9 mouse cellular contexts compared by ENCODE assay signal in genomic region chr3:104770035-104770434, GRCm38 (mm10). TPM values are rescaled to one million over a fixed set of nuclear protein-coding genes. Genes with fewer than 3 reads are reported as not detected.
DNase-seq lines count a peak whose midpoint lies in the region; ATAC-seq lines count a peak whose summit lies in the region.
"Had no signal": no experiment of that assay in that cellular context is flagged by ENCODE, and none has a peak within 500 bp of the region (broad histone marks: within the 10 kb centered on the region; RNA-seq: fewer than 3 reads in every experiment).

No protein-coding gene starts in this region.

- H3K9ac ChIP-seq in limb, embryonic 11.5 days (ENCODE audit: low read length), result no peak overlapping the region
- no peak overlapping the region for H3K9ac ChIP-seq in midbrain, embryonic 15.5 days

- intact Hi-C loops in gastrocnemius, postnatal 14 days (cut with DNase I; ENCODE audit: low total_unique reads), result loop anchor here (10.0 kb wide), 1 partner anchor 295 kb away; the partner anchor contains the start of gene 4930564D02Rik

- peaks cover 20% of the 10 kb centered on the region for H3K4me1 ChIP-seq in limb, embryonic 11.5 days (ENCODE audit: control insufficient read depth, insufficient read depth, low read length)
- no peaks in the 10 kb centered on the region for H3K4me1 ChIP-seq in midbrain, embryonic 15.5 days

- DNase-seq in gastrocnemius, postnatal 14 days, result peak; percentile 46
- DNase-seq in gastrocnemius, postnatal 25 days, result no peak
- peak; percentile 29 for DNase-seq in ovary, postnatal 36 days (ENCODE audit: low spot score)
- no peak for DNase-seq in ovary, postnatal 14 days (ENCODE audit: low spot score)
- DNase-seq in adrenal gland, postnatal 10 days, result peak; percentile 73
- DNase-seq in limb, embryonic 11.5 days (ENCODE audit: low spot score), result peak; percentile 65
- no peak for DNase-seq in Muller cell, postnatal 12 days (ENCODE audit: inconsistent ontology term)

- no peak overlapping the region for H3K4me2 ChIP-seq in limb, embryonic 11.5 days (ENCODE audit: low read depth, severe bottlenecking)
- H3K4me2 ChIP-seq in midbrain, embryonic 15.5 days, result no peak overlapping the region

- H3K36me3 ChIP-seq in limb, embryonic 11.5 days (ENCODE audit: control insufficient read depth, insufficient read depth, low read length), result no peaks in the 10 kb centered on the region
- H3K36me3 ChIP-seq in midbrain, embryonic 15.5 days (replicated peaks), result no peaks in the 10 kb centered on the region

- H3K9me3 ChIP-seq in limb, embryonic 11.5 days (ENCODE audit: control insufficient read depth, low read length), result no peaks in the 10 kb centered on the region
- no peaks in the 10 kb centered on the region for H3K9me3 ChIP-seq in midbrain, embryonic 15.5 days

- peak overlapping the region; percentile 66; the same call in 1 of the 2 replicates for H3K27ac ChIP-seq in limb, embryonic 11.5 days (replicated peaks; ENCODE audit: low read depth, low read length)
- H3K27ac ChIP-seq in midbrain, embryonic 15.5 days, result no peak overlapping the region

- ATAC-seq in limb, embryonic 11.5 days (ENCODE audit: insufficient number of reproducible peaks, low FRiP score, low TSS enrichment, low read depth), result no peak
- ATAC-seq in midbrain, embryonic 15.5 days (replicated peaks), result no peak

- no peaks in the 10 kb centered on the region for H3K27me3 ChIP-seq in limb, embryonic 11.5 days (ENCODE audit: control insufficient read depth, insufficient read depth, low read length)
- no peaks in the 10 kb centered on the region for H3K27me3 ChIP-seq in midbrain, embryonic 15.5 days (replicated peaks)

- no peak overlapping the region for H3K4me3 ChIP-seq in limb, embryonic 11.5 days (ENCODE audit: low read depth, low read length)
- H3K4me3 ChIP-seq in midbrain, embryonic 15.5 days, result no peak overlapping the region

- WGBS in limb, embryonic 11.5 days, result 61% methylated on average over 10 of the region's 10 CpGs
- WGBS in midbrain, embryonic 15.5 days, result 56% methylated on average over 10 of the region's 10 CpGs

RNA-seq across cellular contexts. Expression of gene Ppm1j, which starts 10.8 kb away (rescaled TPM):
- 10 to 100 TPM; 34.7 to 37.9 TPM for total RNA-seq in gastrocnemius, postnatal 14 days (2021)
- total RNA-seq in gastrocnemius, postnatal 25 days (2021), result 10 to 100 TPM; 34.3 to 40.8 TPM
- 10 to 100 TPM in 1 of 2 experiments, 1 to 10 TPM in 1; 6.7 to 10.1 TPM for total RNA-seq in adrenal gland, postnatal 10 days (2021)
- polyA plus RNA-seq in limb, embryonic 11.5 days (2014; fragmentation: Nextera tagmentation; extraction: Ambion mirVana), result 1.3 and 1.8 TPM in 2 replicates
- polyA plus RNA-seq in midbrain, embryonic 15.5 days (2015; fragmentation: Nextera tagmentation; extraction: Ambion mirVana), result 0.59 and 0.93 TPM in 2 replicates

RNA-seq across cellular contexts. Expression of gene Fam19a3, which starts 11.6 kb away (rescaled TPM):
- total RNA-seq in gastrocnemius, postnatal 14 days (2021), result 1 to 10 TPM; 3.2 to 4.0 TPM
- total RNA-seq in gastrocnemius, postnatal 25 days (2021), result 1 to 10 TPM; 4.0 to 4.6 TPM
- 1 to 10 TPM in 1 of 2 experiments, under 1 TPM in 1; 0.72 to 1.2 TPM for total RNA-seq in adrenal gland, postnatal 10 days (2021)
- polyA plus RNA-seq in limb, embryonic 11.5 days (2014; fragmentation: Nextera tagmentation; extraction: Ambion mirVana), result 0.29 and 0.30 TPM in 2 replicates
- polyA plus RNA-seq in midbrain, embryonic 15.5 days (2015; fragmentation: Nextera tagmentation; extraction: Ambion mirVana), result 0.05 and 0.10 TPM in 2 replicates
- total RNA-seq: left cerebral cortex, postnatal 10 days had no signal

RNA-seq across cellular contexts. Expression of gene Rhoc, which starts 18.1 kb away (rescaled TPM):
- total RNA-seq in gastrocnemius, postnatal 14 days (2021), result 10 to 100 TPM; 59.8 to 78.3 TPM
- total RNA-seq in gastrocnemius, postnatal 25 days (2021), result 10 to 100 TPM; 44.8 to 66.5 TPM
- total RNA-seq in adrenal gland, postnatal 10 days (2021), result 100 to 1,000 TPM; 156 to 166 TPM
- 146 and 160 TPM in 2 replicates for polyA plus RNA-seq in limb, embryonic 11.5 days (2014; fragmentation: Nextera tagmentation; extraction: Ambion mirVana)
- polyA plus RNA-seq in midbrain, embryonic 15.5 days (2015; fragmentation: Nextera tagmentation; extraction: Ambion mirVana), result 43.8 and 46.0 TPM in 2 replicates

RNA-seq across cellular contexts. Expression of gene Mov10, which starts 48.3 kb away (rescaled TPM):
- 1 to 10 TPM; 3.0 to 4.8 TPM for total RNA-seq in gastrocnemius, postnatal 14 days (2021)
- 1 to 10 TPM; 1.4 to 1.7 TPM for total RNA-seq in gastrocnemius, postnatal 25 days (2021)
- total RNA-seq in adrenal gland, postnatal 10 days (2021), result 10 to 100 TPM; 29.8 to 30.0 TPM
- 61.4 and 62.3 TPM in 2 replicates for polyA plus RNA-seq in limb, embryonic 11.5 days (2014; fragmentation: Nextera tagmentation; extraction: Ambion mirVana)
- 9.7 and 10.6 TPM in 2 replicates for polyA plus RNA-seq in midbrain, embryonic 15.5 days (2015; fragmentation: Nextera tagmentation; extraction: Ambion mirVana)

Comparison
In these comparisons a context has a peak if more than half of its experiments do, and no peak if none do; other contexts are left out.
1. DNase-seq: peak in gastrocnemius, postnatal 14 days (single experiment), ovary, postnatal 36 days (single experiment), adrenal gland, postnatal 10 days (single experiment) and limb, embryonic 11.5 days (single experiment); none in gastrocnemius, postnatal 25 days (single experiment), ovary, postnatal 14 days (single experiment) and Muller cell, postnatal 12 days (single experiment).